Mouse (Mus musculus) hindbrain, embryonic 16.5 days (tissue): ENCODE measurements around the gene Olfr1090. TPM values are rescaled to one million over a fixed set of nuclear protein-coding genes. Genes with fewer than 3 reads are reported as not detected.

Source experiments
- ATAC-seq: fragments of 200-750 bp; cut with Nextera tagmentation; 2 replicates; pipeline ENCODE4 v1.8.0; 2017; ENCODE audit warnings: moderate TSS enrichment, moderate library complexity
- H3K27ac ChIP-seq: fragments of 300-500 bp; sonication (generic); 2 replicates; pipeline ENCODE4 v1.5.1; 2014; ENCODE audit warnings: low read depth, mild to moderate bottlenecking, control low read depth, low read length, moderate library complexity
- H3K27me3 ChIP-seq: fragments of 300-500 bp; sonication (generic); replicated peaks from 2 replicates; pipeline ENCODE4 v1.6.1; 2014; ENCODE audit warnings: low read length; ENCODE audit not compliant: control insufficient read depth, insufficient read depth
- H3K36me3 ChIP-seq: fragments of 300-500 bp; sonication (generic); 2 replicates; pipeline ENCODE4 v1.6.1; 2014; ENCODE audit warnings: mild to moderate bottlenecking, low read length, moderate library complexity, mixed read lengths; ENCODE audit not compliant: control insufficient read depth, insufficient read depth
- H3K4me1 ChIP-seq: fragments of 300-500 bp; sonication (generic); 2 replicates; pipeline ENCODE4 v1.6.1; 2014; ENCODE audit warnings: low read depth, low read length; ENCODE audit not compliant: control insufficient read depth, insufficient read depth
- H3K4me2 ChIP-seq: fragments of 300-500 bp; sonication (generic); 2 replicates; pipeline ENCODE4 v1.6.1; 2014; ENCODE audit warnings: mild to moderate bottlenecking, low read length, control low read depth, moderate library complexity
- H3K4me3 ChIP-seq: fragments of 300-500 bp; sonication (generic); 2 replicates; pipeline ENCODE4 v1.5.1; 2014; ENCODE audit warnings: mild to moderate bottlenecking, low read length, control low read depth, moderate library complexity
- H3K9ac ChIP-seq: fragments of 300-500 bp; sonication (generic); 2 replicates; pipeline ENCODE4 v1.6.1; 2014; ENCODE audit warnings: low read depth, mild to moderate bottlenecking, control low read depth, low read length, moderate library complexity
- H3K9me3 ChIP-seq: fragments of 300-500 bp; sonication (generic); 2 replicates; pipeline ENCODE4 v1.6.1; 2014; ENCODE audit warnings: mild to moderate bottlenecking, low read length, moderate library complexity; ENCODE audit not compliant: control insufficient read depth
- whole genome bisulfite sequencing: fragments of 180-500 bp; shearing (Covaris S2); extraction: QIAGEN DNeasy Blood & Tissue Kit; methylation state at CpG from one replicate; pipeline ENCODE4 v1.1.7; 2014; 5-methylcytosine and 5-hydroxymethylcytosine counted together
- polyA plus RNA-seq: library from polyadenylated mRNA; unstranded; fragments of >200 nt; fragmentation: Nextera tagmentation; extraction: Ambion mirVana; gene quantifications from 2 replicates; pipeline ENCODE4 v1.2.1, GENCODE M21; 2015

Olfr1090 gene
- not detected in 2 replicates for polyA plus RNA-seq

GRCm38 (mm10) chr2:86758893-86759292 lies at the start of gene Olfr1090:
Gene Olfr1090, minus strand, starts transcription at chr2:86758993.
- Histone ChIP-seq H3K36me3 (no peaks in the 10 kb centered on the region), H3K4me2 (no peak within 1 kb of the TSS), H3K27me3 (no peaks in the 10 kb centered on the region), H3K4me1 (no peaks in the 10 kb centered on the region), H3K9me3 (no peaks in the 10 kb centered on the region), H3K4me3 (no peak within 1 kb of the TSS), H3K27ac (no peak within 1 kb of the TSS), H3K9ac (no peak within 1 kb of the TSS)
- 88% methylated on average over 1 of the region's 1 CpGs for WGBS
- ATAC-seq, result no peak

- no peaks in the 10 kb centered on the region for H3K27me3 ChIP-seq
- ATAC-seq, result no peak
- 90% methylated on average over 2 of the region's 2 CpGs for whole genome bisulfite sequencing
- H3K27ac ChIP-seq, result no peak within 1 kb of the TSS
- no peak within 1 kb of the TSS for H3K4me3 ChIP-seq
- H3K36me3 ChIP-seq, result no peaks in the 10 kb centered on the region
- H3K4me1 ChIP-seq, result no peaks in the 10 kb centered on the region
- H3K9ac ChIP-seq, result no peak within 1 kb of the TSS
- H3K9me3 ChIP-seq, result no peaks in the 10 kb centered on the region
- no peak within 1 kb of the TSS for H3K4me2 ChIP-seq
These were observed 23.4 kb upstream of the Olfr1090 start, which contains the start of gene Olfr1093 for GRCm38 (mm10) chr2:86782179-86782578. Gene Olfr1093, plus strand, starts transcription at chr2:86782479.

- Histone ChIP-seq H3K27ac (no peak overlapping the region), H3K27me3 (no peaks in the 10 kb centered on the region), H3K4me1 (no peaks in the 10 kb centered on the region), H3K36me3 (no peaks in the 10 kb centered on the region), H3K4me2 (no peak overlapping the region), H3K9me3 (no peaks in the 10 kb centered on the region), H3K4me3 (no peak overlapping the region), H3K9ac (no peak overlapping the region)
- WGBS, result over 99% methylated on average over 6 of the region's 6 CpGs
- no peak for ATAC-seq
These were observed 2.3 kb upstream of the Olfr1090 start for GRCm38 (mm10) chr2:86761050-86761449.

GRCm38 (mm10) chr2:86733601-86734000 lies 25.2 kb downstream of the Olfr1090 start, which contains the start of gene Olfr1089:
Gene Olfr1089, minus strand, starts transcription at chr2:86733701.
- Histone ChIP-seq H3K4me2 (no peak within 1 kb of the TSS), H3K4me1 (no peaks in the 10 kb centered on the region), H3K4me3 (no peak within 1 kb of the TSS), H3K27ac (no peak within 1 kb of the TSS), H3K9me3 (no peaks in the 10 kb centered on the region), H3K36me3 (no peaks in the 10 kb centered on the region), H3K9ac (no peak within 1 kb of the TSS), H3K27me3 (no peaks in the 10 kb centered on the region)
- no peak for ATAC-seq

Other genes with a start within 250 kb of the Olfr1090 start
- not detected in 2 replicates for gene Olfr1079, start 216.5 kb downstream of the Olfr1090 start, polyA plus RNA-seq
- not detected in 2 replicates for gene Olfr1080, start 200.8 kb downstream of the Olfr1090 start, polyA plus RNA-seq
- not detected in 2 replicates for gene Olfr1082, start 160.0 kb downstream of the Olfr1090 start, polyA plus RNA-seq
- not detected in 2 replicates for gene Olfr1084, start 119.3 kb downstream of the Olfr1090 start, polyA plus RNA-seq
- not detected in 2 replicates for gene Olfr1085, start 97.0 kb downstream of the Olfr1090 start, polyA plus RNA-seq
- gene Olfr1086, start 78.9 kb downstream of the Olfr1090 start, polyA plus RNA-seq, result not detected in 2 replicates
- not detected in 2 replicates for gene Olfr1087, start 60.6 kb downstream of the Olfr1090 start, polyA plus RNA-seq
- gene Olfr1089, start 25.3 kb downstream of the Olfr1090 start, polyA plus RNA-seq, result not detected in 2 replicates
- gene Olfr1093, start 23.5 kb upstream of the Olfr1090 start, polyA plus RNA-seq, result not detected in 2 replicates
- gene Olfr141, start 51.0 kb upstream of the Olfr1090 start, polyA plus RNA-seq, result not detected in 2 replicates
- not detected in 2 replicates for gene Olfr1094, start 65.7 kb upstream of the Olfr1090 start, polyA plus RNA-seq
- not detected in 2 replicates for gene Olfr1095, start 92.7 kb upstream of the Olfr1090 start, polyA plus RNA-seq
- gene Gm13723, start 115.8 kb upstream of the Olfr1090 start, polyA plus RNA-seq, result not detected in 2 replicates
- gene Olfr1097, start 133.2 kb upstream of the Olfr1090 start, polyA plus RNA-seq, result not detected in 2 replicates
- not detected in 2 replicates for gene Olfr1098, start 165.6 kb upstream of the Olfr1090 start, polyA plus RNA-seq
- not detected in 2 replicates for gene Olfr1099, start 201.7 kb upstream of the Olfr1090 start, polyA plus RNA-seq
- gene Olfr1100, start 221.0 kb upstream of the Olfr1090 start, polyA plus RNA-seq, result not detected in 2 replicates
- not detected in 2 replicates for gene Olfr1101, start 232.2 kb upstream of the Olfr1090 start, polyA plus RNA-seq
- gene Olfr1102, start 239.4 kb upstream of the Olfr1090 start, polyA plus RNA-seq, result not detected in 2 replicates